Comparison of ENCODE assay signal across 1 mouse cellular context in the genomic region with DNA sequence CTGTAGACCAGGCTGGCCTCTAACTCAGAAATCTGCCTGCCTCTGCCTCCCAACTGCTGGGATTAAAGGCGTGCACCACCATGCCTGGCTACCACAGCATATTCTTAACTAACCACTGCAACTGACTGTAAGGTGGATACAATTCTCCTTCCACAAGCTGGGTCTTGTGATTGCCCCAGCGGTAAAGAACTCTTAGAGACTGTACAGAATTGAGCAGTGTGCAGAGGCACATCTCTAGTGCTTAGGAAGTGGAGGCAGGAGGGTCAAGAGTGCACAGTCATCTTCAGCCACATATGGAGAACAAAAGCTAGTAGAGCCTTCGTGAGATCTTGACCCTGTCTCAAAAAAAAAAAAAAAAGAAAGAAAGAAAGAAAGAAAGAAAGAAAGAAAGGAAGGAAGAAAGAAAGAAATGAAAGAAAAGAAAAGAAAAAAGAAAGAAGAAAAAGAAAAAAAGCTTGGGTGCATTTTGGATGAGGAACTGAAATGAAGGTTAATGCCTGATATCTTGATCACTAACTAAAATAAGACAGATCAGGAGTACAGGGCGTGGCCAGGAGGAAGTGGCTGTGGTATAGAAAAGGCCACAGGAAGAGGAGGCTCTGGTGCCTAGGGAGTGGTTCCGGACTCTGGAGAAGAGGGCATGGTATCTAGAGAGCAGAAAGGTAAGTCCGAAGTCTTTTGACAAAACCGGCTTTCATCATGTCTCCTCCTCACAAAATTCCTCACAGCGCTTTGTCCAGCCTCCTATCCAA.
TF ChIP-seq lines count a peak whose summit lies in the region.

No protein-coding gene starts in this region.

TF ChIP-seq in MEL, 35 proteins besides CTCF, POLR2A, EP300 and RAD21 (continued from another document):
- TF ChIP-seq NELFE (IDR thresholded peaks at IDR 0.05; ENCODE audit: low read depth, low read length), result peak; percentile 40; the same call in 1 of the 2 replicates
- TF ChIP-seq HCFC1 (IDR thresholded peaks at IDR 0.05; ENCODE audit: low read depth, low read length), result peak; percentile 54; the same call in 1 of the 2 replicates
- no peak for TF ChIP-seq MYB (IDR thresholded peaks at IDR 0.05; ENCODE audit: low read depth, low read length)
- TF ChIP-seq TCF12 (IDR thresholded peaks at IDR 0.05; ENCODE audit: low read depth, low read length), result 0 out of 2 replicates have a peak, but pooled peaks have one; percentile 23
- no peak for TF ChIP-seq JUND (IDR thresholded peaks at IDR 0.05; ENCODE audit: low read depth, low read length)
- peak; percentile 72 for TF ChIP-seq ELF1 (IDR thresholded peaks at IDR 0.05; ENCODE audit: low read depth, low read length)
- peak; percentile 69; the same call in 1 of the 2 replicates for TF ChIP-seq MEF2A (IDR thresholded peaks at IDR 0.05; ENCODE audit: extremely low read depth, insufficient replicate concordance, low read depth, low read length, poor library complexity, severe bottlenecking)
- TF ChIP-seq MAX (IDR thresholded peaks at IDR 0.05; ENCODE audit: low read length), result peak; percentile 37; the same call in 1 of the 2 replicates
- TF ChIP-seq CHD2 (IDR thresholded peaks at IDR 0.05; ENCODE audit: low read length), result no peak
- no peak; the same call in none of the 2 replicates for TF ChIP-seq MXI1 (IDR thresholded peaks at IDR 0.05; ENCODE audit: low read depth, low read length)
- TF ChIP-seq CHD1 (IDR thresholded peaks at IDR 0.05; ENCODE audit: low read depth, low read length), result no peak
TF ChIP-seq in MEL: peak in this region for 13.
